Mouse (Mus musculus) brain, adult 2 months (tissue): ENCODE results near the gene Gm21750.
"Not testable (repeated sequence)": the region's sequence is repeated elsewhere in the genome, so short reads cannot be mapped to it uniquely, and the experiment has no call there.

ENCODE experiments used
- DNase-seq: peaks from one replicate; pipeline ENCODE4 v3.0.0; 2011; ENCODE audit warnings: low read depth, low spot score

The Gm21750 gene

GRCm38 (mm10) chr14:73660925-73661324 is at the start of gene Gm21750:
Gene Gm21750 (plus strand): TSS chr14:73661225.
- not testable (repeated sequence) for DNase-seq

- DNase-seq, result not testable (repeated sequence)
These were observed 46.1 kb upstream of the Gm21750 start for GRCm38 (mm10) chr14:73614961-73615360.

- DNase-seq, result peak; percentile 59
These were observed 40.1 kb upstream of the Gm21750 start for GRCm38 (mm10) chr14:73620880-73621279.

GRCm38 (mm10) chr14:73622988-73623387 is 38.0 kb upstream of the Gm21750 start:
- DNase-seq, result no peak

- peak; percentile 58 for DNase-seq
These were observed 35.6 kb upstream of the Gm21750 start for GRCm38 (mm10) chr14:73625469-73625868.

GRCm38 (mm10) chr14:73631511-73631910 is 29.5 kb upstream of the Gm21750 start:
- DNase-seq, result no peak

- DNase-seq, result peak; percentile 64
These were observed 28.3 kb upstream of the Gm21750 start for GRCm38 (mm10) chr14:73632648-73633263.

- no peak for DNase-seq
These were observed 26.7 kb upstream of the Gm21750 start for GRCm38 (mm10) chr14:73634356-73634755.

GRCm38 (mm10) chr14:73637460-73637859 is 23.6 kb upstream of the Gm21750 start:
- DNase-seq, result no peak

GRCm38 (mm10) chr14:73650179-73650578 is 10.8 kb upstream of the Gm21750 start:
- DNase-seq, result no peak

GRCm38 (mm10) chr14:73670091-73670490 is 9.1 kb downstream of the Gm21750 start:
- peak; percentile 72 for DNase-seq

GRCm38 (mm10) chr14:73687726-73688125 is 26.7 kb downstream of the Gm21750 start:
- DNase-seq, result peak; percentile 78

- peak; percentile 52 for DNase-seq
These were observed 27.4 kb downstream of the Gm21750 start for GRCm38 (mm10) chr14:73688427-73688826.

- peak; percentile 69 for DNase-seq
These were observed 39.2 kb downstream of the Gm21750 start for GRCm38 (mm10) chr14:73700256-73700655.

GRCm38 (mm10) chr14:73709412-73710110 is 48.5 kb downstream of the Gm21750 start:
- peak; percentile 88 for DNase-seq
